Mouse (Mus musculus) midbrain, embryonic 11.5 days (tissue): ENCODE results near the gene Pinlyp. TPM values are rescaled to one million over a fixed set of nuclear protein-coding genes. Genes with fewer than 3 reads are reported as not detected.

Experiments used
- ATAC-seq: fragments of 200-750 bp; cut with Nextera tagmentation; 2 replicates; pipeline ENCODE4 v1.8.0; 2017; ENCODE audit warnings: moderate TSS enrichment, moderate library complexity; ENCODE audit not compliant: low FRiP score
- DNase-seq: peaks from one replicate; pipeline ENCODE4 v3.0.0; 2015; ENCODE audit warnings: low spot score; ENCODE audit errors: missing footprints
- H3K27ac ChIP-seq: fragments of 300-500 bp; sonication (generic); 2 replicates; pipeline ENCODE4 v1.5.1; 2014; ENCODE audit warnings: low read depth, low read length
- H3K27me3 ChIP-seq: fragments of 300-500 bp; sonication (generic); 2 replicates; pipeline ENCODE4 v1.6.1; 2014; ENCODE audit warnings: mild to moderate bottlenecking, low read length, moderate library complexity, mixed read lengths; ENCODE audit not compliant: control insufficient read depth, insufficient read depth
- H3K36me3 ChIP-seq: fragments of 300-500 bp; sonication (generic); 2 replicates; pipeline ENCODE4 v1.6.1; 2014; ENCODE audit warnings: mild to moderate bottlenecking, low read length, moderate library complexity, mixed read lengths; ENCODE audit not compliant: control insufficient read depth, insufficient read depth
- H3K4me1 ChIP-seq: fragments of 300-500 bp; sonication (generic); 2 replicates; pipeline ENCODE4 v1.6.1; 2014; ENCODE audit warnings: low read length; ENCODE audit not compliant: control insufficient read depth, insufficient read depth
- H3K4me2 ChIP-seq: fragments of 300-500 bp; sonication (generic); 2 replicates; pipeline ENCODE4 v1.6.1; 2014; ENCODE audit warnings: mild to moderate bottlenecking, moderate library complexity
- H3K4me3 ChIP-seq: fragments of 300-500 bp; sonication (generic); 2 replicates; pipeline ENCODE4 v1.5.1; 2014; ENCODE audit warnings: low read depth, low read length
- H3K9ac ChIP-seq: fragments of 300-500 bp; sonication (generic); 2 replicates; pipeline ENCODE4 v1.6.1; 2014; ENCODE audit warnings: low read length
- H3K9me3 ChIP-seq: fragments of 300-500 bp; sonication (generic); 2 replicates; pipeline ENCODE4 v1.6.1; 2016; ENCODE audit warnings: low read length; ENCODE audit not compliant: control insufficient read depth
- WGBS: fragments of 180-500 bp; shearing (Covaris S2); extraction: QIAGEN DNeasy Blood & Tissue Kit; methylation state at CpG from one replicate; pipeline ENCODE4 v1.1.7; 2014; 5-methylcytosine and 5-hydroxymethylcytosine counted together
- polyA plus RNA-seq: library from polyadenylated mRNA; unstranded; fragments of >200 nt; fragmentation: Nextera tagmentation; extraction: Ambion mirVana; gene quantifications from 2 replicates; pipeline ENCODE4 v1.2.1, GENCODE M21; 2014

Gene Pinlyp
- not detected in 2 replicates for polyA plus RNA-seq

DNA sequence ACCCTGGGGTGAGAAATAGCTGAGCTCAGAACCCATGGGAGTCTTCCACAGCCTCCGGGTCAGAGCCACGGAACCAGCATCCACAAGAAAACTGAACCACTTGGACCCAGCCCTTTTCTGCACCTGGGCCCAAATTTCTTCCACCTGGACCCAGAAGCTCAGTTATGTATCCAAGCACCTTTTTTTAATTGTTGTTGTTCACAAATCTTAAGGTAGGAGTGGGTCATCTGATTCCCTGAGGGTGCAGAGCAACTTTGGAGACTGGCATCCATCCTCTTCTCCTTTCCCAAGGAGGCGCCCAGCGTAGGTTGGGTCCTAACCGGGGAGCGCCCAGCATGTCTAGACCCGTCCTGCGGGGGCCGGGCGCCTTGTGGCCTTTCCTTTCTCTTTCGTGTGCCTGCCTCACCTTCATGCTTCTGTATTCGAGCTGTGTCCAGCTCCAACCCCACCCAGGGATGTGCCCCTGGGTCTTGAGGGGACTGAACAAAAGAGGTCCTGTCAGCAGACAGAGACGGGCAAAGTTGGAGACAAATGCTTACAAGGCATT is at the start of gene Pinlyp, which contains the start of gene Xrcc1:
Gene Pinlyp, minus strand, starts transcription at position 51 of the 547 bp plus-strand sequence.
Gene Xrcc1, plus strand, starts transcription at position 222 of the 547 bp plus-strand sequence.
- DNase-seq, result no peak
- Histone ChIP-seq H3K36me3 (no peaks in the 10 kb centered on the region), H3K9me3 (no peaks in the 10 kb centered on the region), H3K4me1 (peaks cover 12% of the 10 kb centered on the region), H3K9ac (peak within 1 kb of the TSS; percentile 81), H3K27me3 (no peaks in the 10 kb centered on the region), H3K4me3 (peak within 1 kb of the TSS; percentile 85), H3K4me2 (peak within 1 kb of the TSS; percentile 71), H3K27ac (peak within 1 kb of the TSS; percentile 37; the same call in 1 of the 2 replicates)
- peak; percentile 11; the same call in 1 of the 2 replicates for ATAC-seq
- WGBS, result 44% methylated on average over 13 of the region's 13 CpGs

DNA sequence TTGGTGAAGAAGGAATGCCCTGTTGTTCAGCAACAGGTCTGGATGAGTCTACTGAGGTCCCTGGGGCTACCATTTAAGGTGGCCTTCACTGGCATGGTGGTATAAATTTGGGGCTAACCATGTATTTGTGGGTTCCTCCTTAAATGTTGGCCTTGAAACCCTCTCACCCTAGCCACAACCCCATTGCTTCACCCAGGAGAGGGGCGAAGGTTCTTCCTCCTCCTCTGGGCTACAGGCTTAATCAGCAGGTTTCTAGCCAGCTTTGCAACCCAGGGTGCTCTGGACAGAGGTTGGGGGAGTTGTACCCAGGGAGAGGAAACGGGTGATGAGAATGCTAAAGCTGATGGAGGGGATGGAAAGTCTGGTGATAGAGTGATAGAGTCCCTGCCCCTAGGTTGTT is 49.5 kb upstream of the Pinlyp start:
- H3K9me3 ChIP-seq, result no peaks in the 10 kb centered on the region
- no peak for DNase-seq
- no peak overlapping the region for H3K4me2 ChIP-seq
- H3K4me3 ChIP-seq, result no peak overlapping the region
- H3K36me3 ChIP-seq, result no peaks in the 10 kb centered on the region
- peaks cover 9% of the 10 kb centered on the region; the same call in 1 of the 2 replicates for H3K27me3 ChIP-seq
- H3K9ac ChIP-seq, result no peak overlapping the region
- no peak overlapping the region for H3K27ac ChIP-seq
- H3K4me1 ChIP-seq, result peaks cover 12% of the 10 kb centered on the region
- ATAC-seq, result no peak
- 74% methylated on average over 2 of the region's 2 CpGs for WGBS

DNA sequence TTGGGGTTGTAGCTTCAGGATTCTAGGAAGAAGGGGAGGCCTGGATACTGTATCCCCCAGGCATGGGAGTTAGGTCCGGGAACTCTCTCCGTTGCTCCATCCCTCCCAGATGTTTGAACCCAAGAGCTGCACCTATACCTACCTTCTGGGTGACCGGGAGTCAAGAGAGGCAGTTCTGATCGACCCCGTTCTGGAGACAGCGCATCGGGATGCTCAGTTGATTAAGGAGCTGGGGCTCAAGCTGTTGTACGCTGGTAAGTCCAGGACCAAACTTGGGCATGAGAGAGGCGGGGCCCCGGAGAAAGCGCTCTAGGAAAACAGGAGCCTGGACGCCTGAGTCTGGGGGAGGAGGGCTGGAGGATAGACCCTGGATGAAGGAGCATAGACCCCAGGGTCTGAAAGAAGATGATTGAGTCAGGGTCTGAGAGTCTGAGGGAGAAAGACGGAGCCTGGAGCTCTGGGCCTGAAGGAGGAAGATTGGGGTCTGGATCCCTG is 48.4 kb upstream of the Pinlyp start:
- Histone ChIP-seq H3K27ac (no peak overlapping the region), H3K27me3 (peaks cover 9% of the 10 kb centered on the region; the same call in 1 of the 2 replicates), H3K4me1 (peaks cover 12% of the 10 kb centered on the region), H3K36me3 (no peaks in the 10 kb centered on the region), H3K9me3 (no peaks in the 10 kb centered on the region), H3K4me2 (peak overlapping the region; percentile 49), H3K4me3 (peak overlapping the region; percentile 54), H3K9ac (peak overlapping the region; percentile 78)
- ATAC-seq, result peak; percentile 38
- no peak for DNase-seq
- WGBS, result 2% methylated on average over 13 of the region's 13 CpGs

GRCm38 (mm10) chr7:24593621-24594308 is 47.8 kb upstream of the Pinlyp start:
- no peak overlapping the region for H3K27ac ChIP-seq
- H3K36me3 ChIP-seq, result no peaks in the 10 kb centered on the region
- H3K9me3 ChIP-seq, result no peaks in the 10 kb centered on the region
- DNase-seq (peak; percentile 96), ATAC-seq (peak; percentile 91)
- peak overlapping the region; percentile 54 for H3K4me3 ChIP-seq
- peak overlapping the region; percentile 78 for H3K9ac ChIP-seq
- peaks cover 12% of the 10 kb centered on the region for H3K4me1 ChIP-seq
- H3K27me3 ChIP-seq, result peaks cover 9% of the 10 kb centered on the region; the same call in 1 of the 2 replicates
- H3K4me2 ChIP-seq, result peak overlapping the region; percentile 49
- WGBS, result 3% methylated on average over 37 of the region's 39 CpGs

DNA sequence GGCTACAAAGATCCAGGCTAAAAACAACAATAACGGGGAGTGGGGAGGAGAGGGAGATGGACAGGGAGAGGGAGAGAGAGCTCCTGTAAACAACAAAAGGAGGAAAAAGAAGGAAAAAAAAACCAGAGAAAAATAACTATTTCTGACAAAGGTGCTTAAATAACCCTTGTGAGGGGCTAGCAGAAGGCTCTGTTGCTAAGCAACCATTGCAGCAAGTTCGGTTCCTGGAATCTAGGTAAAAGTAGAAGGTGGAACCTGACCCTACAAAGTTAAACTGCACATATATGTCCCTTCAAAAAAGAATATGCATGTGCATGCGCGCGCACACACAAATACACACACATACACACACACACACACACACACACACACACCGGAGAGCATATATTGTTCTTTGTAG is 46.9 kb upstream of the Pinlyp start:
- no peak overlapping the region for H3K9ac ChIP-seq
- H3K9me3 ChIP-seq, result no peaks in the 10 kb centered on the region
- H3K27ac ChIP-seq, result no peak overlapping the region
- peaks cover 12% of the 10 kb centered on the region for H3K4me1 ChIP-seq
- H3K27me3 ChIP-seq, result peaks cover 10% of the 10 kb centered on the region
- WGBS, result 82% methylated on average over 6 of the region's 6 CpGs
- no peaks in the 10 kb centered on the region for H3K36me3 ChIP-seq
- ATAC-seq (no peak), DNase-seq (no peak)
- no peak overlapping the region for H3K4me3 ChIP-seq
- H3K4me2 ChIP-seq, result no peak overlapping the region

DNA sequence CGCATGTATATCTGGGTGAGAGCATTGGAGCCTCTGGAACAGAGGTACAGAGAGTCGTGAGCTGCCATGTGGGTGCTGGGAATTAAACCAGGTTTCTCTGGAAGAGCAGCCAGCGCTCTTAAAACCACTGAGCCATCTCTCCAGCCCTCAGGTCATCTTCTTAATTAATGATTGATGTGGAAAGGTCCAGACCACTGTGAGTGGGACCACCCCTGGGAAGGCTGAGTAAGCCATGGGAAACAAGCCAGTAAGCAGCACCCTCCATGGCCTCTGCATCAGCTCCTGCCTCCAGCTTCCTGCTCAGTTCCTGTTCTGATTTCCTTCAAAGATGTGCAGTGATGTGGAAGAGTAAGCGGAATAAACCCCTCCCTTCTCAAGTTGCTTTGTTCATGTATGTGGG is 46.2 kb upstream of the Pinlyp start:
- Histone ChIP-seq H3K4me3 (no peak overlapping the region), H3K27ac (no peak overlapping the region), H3K9me3 (no peaks in the 10 kb centered on the region), H3K36me3 (no peaks in the 10 kb centered on the region), H3K4me1 (peaks cover 12% of the 10 kb centered on the region), H3K27me3 (peaks cover 10% of the 10 kb centered on the region), H3K9ac (no peak overlapping the region), H3K4me2 (no peak overlapping the region)
- no peak for ATAC-seq
- WGBS, result 67% methylated on average over 4 of the region's 4 CpGs
- DNase-seq, result no peak

DNA sequence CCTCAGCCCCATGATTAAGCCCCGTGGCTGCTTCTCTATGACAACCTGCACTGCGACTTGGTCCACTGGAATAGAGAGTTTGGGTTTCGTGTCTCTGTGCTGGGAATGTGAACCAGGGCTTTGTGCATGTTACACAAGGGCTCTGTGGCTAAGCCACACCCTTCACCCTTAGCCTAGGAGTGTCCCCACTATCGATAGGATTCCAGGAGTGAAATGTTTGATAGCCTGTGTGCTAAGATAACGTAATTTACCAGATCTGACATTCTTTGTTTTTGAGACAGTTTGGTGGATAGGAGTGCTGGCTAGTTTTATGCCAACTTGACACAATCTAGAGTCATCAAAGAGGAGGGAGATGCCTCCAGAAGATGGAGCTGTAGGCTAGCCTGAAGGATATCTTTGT is 45.8 kb upstream of the Pinlyp start:
- H3K27ac ChIP-seq, result no peak overlapping the region
- no peak overlapping the region for H3K4me3 ChIP-seq
- 73% methylated on average over 5 of the region's 5 CpGs for whole genome bisulfite sequencing
- H3K4me1 ChIP-seq, result peaks cover 12% of the 10 kb centered on the region
- DNase-seq, result no peak
- peaks cover 14% of the 10 kb centered on the region for H3K27me3 ChIP-seq
- H3K4me2 ChIP-seq, result no peak overlapping the region
- no peak for ATAC-seq
- H3K36me3 ChIP-seq, result no peaks in the 10 kb centered on the region
- no peaks in the 10 kb centered on the region for H3K9me3 ChIP-seq
- H3K9ac ChIP-seq, result no peak overlapping the region

- H3K4me1 ChIP-seq, result peaks cover 2% of the 10 kb centered on the region
Measured at GRCm38 (mm10) chr7:24588336-24588735, 42.4 kb upstream of the Pinlyp start.

More at GRCm38 (mm10) chr7:24588336-24588735, 42.4 kb upstream of the Pinlyp start:
- Histone ChIP-seq H3K27ac (no peak overlapping the region), H3K36me3 (no peaks in the 10 kb centered on the region), H3K27me3 (peaks cover 26% of the 10 kb centered on the region), H3K4me3 (no peak overlapping the region), H3K9me3 (no peaks in the 10 kb centered on the region), H3K9ac (no peak overlapping the region), H3K4me2 (no peak overlapping the region)
- DNase-seq, result no peak
- ATAC-seq, result no peak
- WGBS, result 88% methylated on average over 13 of the region's 13 CpGs
